Mouse (Mus musculus): ENCODE results near the gene Pnma5.
A peak's percentile ranks its signal among the peaks of the same experiment; 100 is the strongest.

DNA sequence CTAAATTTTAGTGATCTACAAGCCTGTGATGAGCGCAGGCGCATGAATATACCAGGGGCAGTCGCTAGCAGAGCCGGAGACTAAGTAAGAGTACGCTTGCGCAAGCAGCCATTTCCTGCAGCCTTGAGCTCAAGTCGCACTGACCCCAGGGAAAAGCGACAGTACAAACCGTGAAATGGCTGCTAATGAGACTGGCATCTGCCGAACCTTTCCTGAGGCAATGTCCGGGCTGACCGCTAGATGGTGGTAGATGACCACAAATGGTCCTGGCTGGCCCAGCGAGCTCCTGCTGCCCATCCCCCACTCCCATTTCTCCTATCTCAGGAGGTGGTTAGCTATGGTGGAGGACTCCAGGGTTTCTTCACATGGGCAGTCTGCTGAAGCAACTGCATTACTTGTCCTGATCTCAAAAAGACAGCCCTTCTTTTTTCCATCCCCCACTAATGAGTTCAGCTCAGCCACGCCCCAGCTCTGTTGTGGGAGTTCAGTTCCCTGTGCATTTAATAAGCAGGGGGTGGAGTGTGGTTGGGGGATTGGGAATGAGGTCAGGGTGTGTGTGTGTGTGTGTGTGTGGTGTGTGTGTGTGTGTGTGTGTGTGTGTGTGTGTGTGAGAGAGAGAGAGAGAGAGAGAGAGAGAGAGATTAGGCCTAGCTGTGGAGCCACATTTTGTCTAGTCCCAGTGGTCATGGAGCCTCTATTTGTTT, 17.1 kb upstream of the Pnma5 start:
- TF ChIP-seq CTCF (IDR thresholded peaks at IDR 0.05) (peak; percentile 96), POLR2A (IDR thresholded peaks at IDR 0.05; ENCODE audit: insufficient read depth, low read depth, low read length) (no peak), EP300 (IDR thresholded peaks at IDR 0.05; ENCODE audit: insufficient read depth, low read depth, low read length) (peak; percentile 99)

Measured in heart, adult 2 months (tissue).